Mouse (Mus musculus): Measurements from ENCODE around the gene Cpxm1.

The Cpxm1 gene

GRCm38 (mm10) chr2:130397186-130397985, at the start of gene Cpxm1:
Gene Cpxm1, minus strand, starts transcription at chr2:130397574.
- peak in 1 of 2 experiments; percentile 24 for DNase-seq (ENCODE audit: low spot score in 2 of 2)

- DNase-seq (ENCODE audit: low spot score in 2 of 2) = no peak
Measured at GRCm38 (mm10) chr2:130442162-130442561, 44.8 kb upstream of the Cpxm1 start.

- DNase-seq (ENCODE audit: low spot score in 2 of 2) = no peak
Measured at GRCm38 (mm10) chr2:130439840-130440480, 42.6 kb upstream of the Cpxm1 start.

GRCm38 (mm10) chr2:130438861-130439260, 41.5 kb upstream of the Cpxm1 start:
- no peak for DNase-seq (ENCODE audit: low spot score in 2 of 2)

- no peak for DNase-seq (ENCODE audit: low spot score in 2 of 2)
Measured at GRCm38 (mm10) chr2:130436769-130437168, 39.4 kb upstream of the Cpxm1 start.

GRCm38 (mm10) chr2:130433152-130433551, 35.8 kb upstream of the Cpxm1 start:
- DNase-seq (ENCODE audit: low spot score in 2 of 2) = peak in 1 of 2 experiments; percentile 49

- no peak for DNase-seq (ENCODE audit: low spot score in 2 of 2)
Measured at GRCm38 (mm10) chr2:130432157-130432556, 34.8 kb upstream of the Cpxm1 start.

GRCm38 (mm10) chr2:130430484-130430883, 33.1 kb upstream of the Cpxm1 start:
- DNase-seq (ENCODE audit: low spot score in 2 of 2) = no peak

GRCm38 (mm10) chr2:130429851-130430250, 32.5 kb upstream of the Cpxm1 start:
- DNase-seq (ENCODE audit: low spot score in 2 of 2) = no peak

GRCm38 (mm10) chr2:130425112-130425511, 27.7 kb upstream of the Cpxm1 start:
- no peak for DNase-seq (ENCODE audit: low spot score in 2 of 2)

- DNase-seq (ENCODE audit: low spot score in 2 of 2) = peak; percentile 85 to 90
Measured at GRCm38 (mm10) chr2:130424126-130424853, 26.9 kb upstream of the Cpxm1 start, which contains the start of the genes Vps16 and Pced1a. Gene Vps16, plus strand, starts transcription at chr2:130424339. Gene Pced1a, minus strand, starts transcription at chr2:130424701.

- peak; percentile 65 to 87 for DNase-seq (ENCODE audit: low spot score in 2 of 2)
Measured at GRCm38 (mm10) chr2:130423397-130424125, 26.2 kb upstream of the Cpxm1 start.

GRCm38 (mm10) chr2:130421781-130422620, 24.6 kb upstream of the Cpxm1 start:
- DNase-seq (ENCODE audit: low spot score in 2 of 2) = no peak

- DNase-seq (ENCODE audit: low spot score in 2 of 2) = no peak
Measured at GRCm38 (mm10) chr2:130414094-130414856, 16.9 kb upstream of the Cpxm1 start.

GRCm38 (mm10) chr2:130412775-130413174, 15.4 kb upstream of the Cpxm1 start:
- DNase-seq (ENCODE audit: low spot score in 2 of 2) = no peak

- peak; percentile 82 to 87 for DNase-seq (ENCODE audit: low spot score in 2 of 2)
Measured at GRCm38 (mm10) chr2:130411558-130412495, 14.5 kb upstream of the Cpxm1 start.

- peak in 1 of 2 experiments; percentile 37 for DNase-seq (ENCODE audit: low spot score in 2 of 2)
Measured at GRCm38 (mm10) chr2:130408194-130408593, 10.8 kb upstream of the Cpxm1 start.

- no peak for DNase-seq (ENCODE audit: low spot score in 2 of 2)
Measured at GRCm38 (mm10) chr2:130406178-130406577, 8.8 kb upstream of the Cpxm1 start, which contains the start of gene Tmem239. Gene Tmem239, plus strand, starts transcription at chr2:130406478.

GRCm38 (mm10) chr2:130404939-130405338, 7.6 kb upstream of the Cpxm1 start, which contains the start of the genes Gm28372 and 1700020A23Rik:
Gene Gm28372, plus strand, starts transcription at chr2:130405239.
Gene 1700020A23Rik, plus strand, starts transcription at chr2:130405259.
- no peak for DNase-seq (ENCODE audit: low spot score in 2 of 2)
